Mouse (Mus musculus): ENCODE measurements around the gene Dusp7.

Dusp7 gene

GRCm38 (mm10) chr9:106368112-106368717 is at the start of gene Dusp7:
Dusp7 (plus strand) TSS chr9:106368632.
- DNase-seq = peak; percentile 87

DNA sequence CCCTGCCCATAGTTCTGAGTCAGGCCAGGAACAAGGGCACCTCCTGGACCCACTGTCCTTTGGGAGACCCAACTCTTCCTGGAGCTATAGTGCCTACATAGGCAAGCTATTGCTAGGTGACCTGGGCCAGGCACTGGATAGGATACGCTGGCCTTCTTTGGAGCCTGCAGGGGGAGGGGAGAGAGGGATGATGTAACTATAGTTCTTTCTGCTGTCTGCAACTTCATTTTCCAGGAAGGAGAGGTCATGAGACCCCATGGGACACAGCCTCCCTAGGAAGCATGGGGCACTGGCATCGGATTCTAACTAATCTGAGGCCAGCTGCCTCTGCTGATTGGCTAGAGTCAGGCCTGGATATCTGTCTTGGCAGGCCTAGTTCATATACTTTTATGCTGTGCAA is 49.3 kb upstream of the Dusp7 start:
- DNase-seq = no peak

GRCm38 (mm10) chr9:106322497-106322896 is 45.9 kb upstream of the Dusp7 start:
- no peak for DNase-seq

GRCm38 (mm10) chr9:106326241-106326640 is 42.2 kb upstream of the Dusp7 start:
- DNase-seq = no peak

DNA sequence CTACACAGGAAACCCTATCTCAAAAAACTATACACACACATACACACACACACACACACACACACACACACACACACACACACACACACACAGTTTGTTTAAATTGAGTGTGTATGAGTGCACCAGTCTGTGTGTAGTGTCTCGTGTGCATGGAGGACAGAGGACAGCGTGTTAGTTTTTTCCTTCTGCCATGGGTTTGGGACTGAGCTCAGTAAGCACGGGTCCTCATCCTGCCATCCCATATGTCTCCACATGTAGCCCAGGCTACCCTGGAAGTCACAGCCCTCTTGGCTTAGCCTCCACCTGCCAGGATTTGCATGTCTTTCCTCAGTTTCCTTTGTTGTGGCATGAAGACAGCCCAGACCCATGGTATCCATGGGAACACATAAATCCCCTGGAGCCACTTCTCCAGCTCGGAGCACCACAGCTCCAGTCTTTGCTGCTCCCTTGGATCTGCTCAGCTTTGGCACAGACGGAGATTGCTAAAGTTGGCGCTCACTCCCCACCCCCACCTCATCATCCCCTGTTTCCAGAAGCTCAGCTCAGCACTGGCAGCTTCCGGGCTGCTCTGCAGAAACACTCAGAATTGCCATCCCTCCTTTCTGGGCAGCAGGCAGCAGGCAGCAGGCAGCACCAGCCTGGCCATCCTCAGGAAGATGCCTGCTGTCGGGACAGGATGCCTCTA is 41.2 kb upstream of the Dusp7 start:
- DNase-seq = peak; percentile 80

DNA sequence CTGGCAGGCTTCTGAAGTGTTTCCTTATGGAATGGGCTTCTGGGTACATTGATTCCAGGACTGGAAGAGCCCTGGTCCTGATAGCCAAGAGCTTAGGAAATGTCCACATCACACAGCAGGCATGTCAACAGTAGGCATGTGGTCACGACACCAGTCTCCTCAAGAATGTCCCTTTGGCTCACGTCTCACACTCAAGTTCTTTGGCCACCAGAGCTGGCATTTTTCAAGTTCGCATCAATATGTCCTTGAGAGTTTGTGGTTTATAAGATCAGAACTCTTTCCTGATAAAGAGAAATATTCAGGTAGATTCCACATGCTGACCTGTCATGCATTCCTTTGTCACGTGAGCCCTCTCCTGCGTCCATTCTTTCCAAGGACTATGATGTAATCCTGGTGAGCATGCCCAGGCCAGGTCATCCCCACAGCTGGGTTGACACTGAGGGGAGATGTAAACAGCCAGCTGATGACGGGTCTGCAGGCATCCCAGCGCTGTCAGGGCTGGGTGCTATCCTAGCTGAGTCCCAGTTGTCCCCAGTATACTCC is 40.3 kb upstream of the Dusp7 start:
- DNase-seq = no peak

GRCm38 (mm10) chr9:106328772-106329511 is 39.5 kb upstream of the Dusp7 start:
- DNase-seq = no peak

DNA sequence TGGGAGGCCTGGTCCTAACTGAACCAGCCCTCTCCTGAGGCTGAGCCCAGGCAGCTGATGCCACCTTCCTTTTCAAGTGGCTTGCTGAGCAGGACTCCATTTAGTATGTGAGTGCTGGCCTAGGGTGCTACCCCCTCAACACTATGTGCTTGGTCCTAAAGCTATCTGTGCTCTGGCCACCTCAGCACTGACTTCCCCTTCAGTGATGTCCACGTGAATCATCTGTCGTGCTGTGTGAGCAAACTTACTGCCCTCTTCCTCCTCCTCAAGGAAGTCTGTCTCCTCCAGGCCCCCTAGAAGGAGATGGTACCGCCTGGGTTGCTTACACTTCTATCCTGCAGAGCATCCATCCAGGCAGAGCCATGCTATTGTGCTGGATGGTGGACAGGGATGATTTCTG is 35.7 kb upstream of the Dusp7 start:
- peak; percentile 71 for DNase-seq

DNA sequence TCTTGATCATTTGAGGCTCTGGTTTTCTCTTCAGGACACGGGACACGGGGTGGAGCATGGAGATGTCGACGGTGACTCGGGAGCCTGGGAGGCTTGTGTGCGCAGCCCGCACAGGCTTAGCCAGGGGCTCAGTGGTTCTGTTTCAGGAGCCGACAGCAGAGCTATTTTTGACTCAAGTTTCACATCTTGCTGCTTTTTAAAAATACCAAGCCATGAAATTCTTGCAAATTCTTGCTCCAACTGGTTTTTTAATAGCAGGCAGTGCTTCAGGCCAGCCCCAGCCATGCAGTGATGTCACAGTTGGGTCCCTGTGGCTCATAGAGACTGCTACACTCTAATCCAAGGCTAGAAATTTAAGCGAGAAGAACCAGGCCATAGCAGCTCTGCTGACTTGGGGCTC is 30.8 kb upstream of the Dusp7 start:
- DNase-seq = no peak

GRCm38 (mm10) chr9:106338462-106339172 is 29.8 kb upstream of the Dusp7 start:
- no peak for DNase-seq

DNA sequence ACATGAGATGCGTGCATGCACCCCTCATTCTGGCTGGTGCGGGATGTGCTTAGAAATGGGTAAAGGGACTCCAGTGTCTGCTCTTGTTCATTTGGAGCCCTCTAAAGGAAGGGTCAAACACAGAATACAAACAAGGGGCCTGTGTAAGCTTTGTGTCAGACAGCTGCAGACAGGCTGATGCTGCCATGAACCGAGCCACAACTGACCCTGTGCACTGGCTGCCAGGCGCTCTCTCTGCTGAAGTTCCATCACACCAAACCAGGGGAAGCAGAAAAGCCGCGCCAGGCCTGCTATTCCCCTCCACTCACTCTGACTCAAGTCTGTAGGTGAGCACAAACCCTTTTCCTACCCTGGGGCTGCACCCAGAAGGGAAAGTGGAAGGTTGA is 29.3 kb upstream of the Dusp7 start:
- no peak for DNase-seq

DNA sequence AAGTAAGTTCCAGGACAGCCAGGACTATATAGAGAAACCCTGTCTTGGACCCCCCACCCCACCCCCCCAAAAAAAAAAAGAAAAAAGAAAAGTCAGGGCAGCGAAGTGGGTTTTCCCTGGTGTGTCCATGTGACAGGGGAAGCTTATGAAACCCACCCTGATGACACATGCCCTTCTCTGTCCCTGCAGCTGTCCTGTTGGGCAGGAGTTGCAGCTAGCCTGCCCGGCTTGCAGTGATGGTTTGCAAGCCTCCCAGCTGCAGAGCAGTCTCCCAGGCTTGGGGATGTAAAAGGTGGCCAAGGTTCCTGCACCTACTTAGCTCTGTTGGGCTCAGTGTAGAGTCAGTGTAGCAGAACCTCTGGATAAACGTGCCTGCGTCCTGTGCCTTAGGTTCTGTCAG is 28.7 kb upstream of the Dusp7 start:
- no peak for DNase-seq

DNA sequence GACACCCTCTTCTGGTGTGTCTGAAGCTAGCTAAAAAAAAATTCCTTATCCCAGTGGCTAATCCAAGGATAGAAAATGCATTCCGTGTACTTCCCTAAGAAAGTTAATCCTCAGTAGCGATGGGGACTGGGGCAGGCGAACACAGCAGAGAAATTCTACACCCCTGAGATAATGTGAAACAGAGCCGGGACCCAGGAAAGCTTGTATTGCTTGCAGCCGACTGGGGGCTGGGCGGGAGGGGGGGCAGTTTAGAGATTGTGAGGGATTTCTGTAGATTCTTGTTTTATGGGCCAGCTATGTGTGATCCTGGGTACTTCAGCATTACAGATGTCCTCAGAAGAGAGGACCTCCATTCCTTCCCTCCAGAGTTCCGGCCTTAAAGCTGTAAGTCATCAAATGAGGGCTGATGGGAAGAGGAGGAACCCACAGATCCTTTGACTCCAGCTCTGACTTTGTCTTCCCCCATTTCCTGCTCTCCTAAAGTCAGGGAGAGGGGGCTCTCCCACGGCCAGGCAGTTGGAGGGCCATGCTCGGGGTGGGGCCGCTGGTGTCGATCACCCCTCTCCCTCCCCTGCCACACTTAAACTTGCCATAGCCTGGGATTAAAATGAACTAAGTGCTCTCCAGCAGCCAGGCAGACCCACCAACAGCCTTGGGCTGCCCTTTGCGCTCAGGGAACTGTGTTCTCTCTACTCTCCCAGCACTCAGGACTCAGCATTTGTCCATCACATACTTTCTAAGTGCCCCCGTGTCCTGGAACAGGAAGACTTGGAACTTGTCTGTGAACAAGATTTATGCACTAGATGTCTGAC is 27.7 kb upstream of the Dusp7 start:
- DNase-seq = no peak

GRCm38 (mm10) chr9:106341313-106341686 is 27.1 kb upstream of the Dusp7 start:
- DNase-seq = no peak

DNA sequence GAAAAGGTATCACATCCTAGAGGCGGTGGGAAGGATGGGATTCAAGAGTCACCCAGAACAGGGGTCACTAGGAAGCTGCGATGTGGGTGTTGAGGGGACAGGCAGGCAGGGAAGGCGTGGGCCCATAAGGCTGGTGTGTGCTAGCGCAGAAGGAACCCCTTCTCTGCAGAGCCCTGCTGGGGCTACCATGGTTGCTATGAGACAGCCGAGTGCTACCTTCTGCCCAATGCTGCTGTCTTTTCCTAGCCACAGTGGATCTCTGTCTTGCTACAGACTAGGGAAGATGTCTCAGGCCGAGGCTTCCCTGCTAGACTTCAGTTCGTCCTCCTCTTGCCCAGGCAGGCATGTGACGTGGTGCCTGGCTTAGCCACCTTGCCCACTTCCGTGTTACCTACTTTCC is 25.9 kb upstream of the Dusp7 start:
- no peak for DNase-seq

DNA sequence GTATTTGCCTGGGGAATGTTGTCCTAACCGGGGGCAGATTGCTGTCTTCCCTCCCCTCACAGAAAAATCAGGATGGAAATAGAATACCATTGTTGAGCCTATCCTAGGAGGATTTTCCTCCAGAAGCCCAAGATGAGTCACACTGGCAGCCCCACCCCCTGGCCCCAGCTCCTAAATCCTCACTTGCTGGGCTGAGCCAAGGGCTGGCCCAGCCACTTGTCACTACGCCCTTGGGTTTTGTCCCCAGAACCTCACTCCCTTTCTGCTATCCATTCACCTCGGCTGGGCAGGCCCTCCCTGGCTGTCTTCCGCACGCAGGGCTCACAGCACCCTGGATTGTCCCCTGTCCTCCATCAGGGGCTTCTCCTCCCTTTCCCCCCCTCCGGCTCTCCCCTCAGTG is 23.3 kb upstream of the Dusp7 start:
- DNase-seq = no peak

DNA sequence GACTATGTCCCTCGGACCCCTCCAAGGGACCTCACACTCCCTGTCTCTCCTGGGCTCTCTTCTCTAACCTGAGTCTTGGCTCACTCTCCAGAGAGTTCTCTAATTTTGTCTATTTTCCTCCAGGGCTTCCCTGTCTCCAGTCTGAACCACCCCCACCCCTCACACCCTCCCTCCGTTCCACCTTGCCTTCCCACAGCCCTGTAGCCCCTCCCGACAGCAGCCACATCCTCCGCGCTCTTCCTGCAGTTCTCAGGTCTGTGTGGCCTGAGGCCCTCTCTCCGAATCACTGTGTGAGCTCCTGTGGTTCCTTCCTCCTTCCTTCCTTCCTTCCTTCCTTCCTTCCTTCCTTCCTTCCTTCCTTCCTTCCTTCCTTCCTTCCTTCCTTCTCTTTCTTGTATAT is 22.8 kb upstream of the Dusp7 start:
- DNase-seq = no peak

- no peak for DNase-seq
These were observed 20.2 kb upstream of the Dusp7 start for GRCm38 (mm10) chr9:106348281-106348680.

DNA sequence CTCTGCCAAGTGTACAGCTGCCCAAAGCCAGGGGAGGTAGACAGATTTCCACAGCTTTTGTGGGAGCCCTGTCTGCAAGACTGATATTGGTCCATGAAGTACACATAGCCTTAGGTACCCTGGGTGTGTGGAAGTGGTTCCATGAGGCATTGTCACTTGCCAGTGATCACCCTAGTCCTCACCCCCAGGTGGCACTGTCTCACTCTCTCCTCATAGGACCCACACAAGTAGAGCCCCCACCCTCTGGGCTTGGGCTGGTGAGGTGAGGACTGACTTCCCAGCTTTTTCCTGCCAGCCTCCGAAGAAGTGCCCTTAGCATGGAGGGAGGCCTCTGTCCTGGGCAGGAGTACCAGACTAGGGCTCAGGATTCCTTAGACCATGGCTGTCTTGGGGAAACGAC is 19.4 kb upstream of the Dusp7 start:
- peak; percentile 64 for DNase-seq

DNA sequence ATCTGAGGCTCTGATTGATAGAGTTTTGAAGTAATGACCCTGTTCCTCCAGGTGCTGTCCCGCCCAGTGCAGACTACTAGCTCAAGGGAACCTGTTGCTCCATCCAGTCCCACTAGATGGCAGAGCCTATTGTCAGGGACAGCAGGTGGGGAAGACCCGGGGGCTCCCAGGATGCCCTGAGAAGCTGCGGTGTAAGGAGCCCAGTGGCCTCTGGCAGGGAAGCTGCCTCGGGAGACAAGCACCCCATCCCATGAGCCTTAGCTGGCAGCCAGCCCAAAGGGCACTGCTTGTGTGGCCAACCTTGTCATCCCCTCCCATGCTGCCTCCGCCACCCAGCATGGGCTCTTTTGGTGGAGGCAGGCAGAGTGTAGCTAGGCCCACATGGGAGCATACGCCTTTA is 17.3 kb upstream of the Dusp7 start:
- DNase-seq = no peak

DNA sequence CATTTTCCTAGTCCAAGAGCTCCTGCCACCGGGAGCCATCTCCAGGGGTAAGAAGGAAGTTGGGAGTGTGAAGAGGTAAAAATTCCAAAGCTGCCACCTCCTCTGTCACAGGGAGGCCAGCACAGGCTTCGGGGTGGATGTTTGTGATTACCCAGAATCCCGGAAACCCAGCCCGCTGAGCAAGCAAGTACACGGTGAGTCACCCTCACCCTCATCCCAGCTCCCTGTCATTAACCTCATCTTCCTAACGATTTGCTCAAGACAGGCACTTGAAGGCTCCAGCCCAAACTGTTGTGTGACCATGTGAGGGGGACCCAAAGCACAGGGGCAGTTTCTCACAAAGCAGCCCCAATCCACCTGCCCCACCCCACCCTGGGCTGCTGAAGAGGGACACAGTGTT is 14.7 kb upstream of the Dusp7 start:
- no peak for DNase-seq

DNA sequence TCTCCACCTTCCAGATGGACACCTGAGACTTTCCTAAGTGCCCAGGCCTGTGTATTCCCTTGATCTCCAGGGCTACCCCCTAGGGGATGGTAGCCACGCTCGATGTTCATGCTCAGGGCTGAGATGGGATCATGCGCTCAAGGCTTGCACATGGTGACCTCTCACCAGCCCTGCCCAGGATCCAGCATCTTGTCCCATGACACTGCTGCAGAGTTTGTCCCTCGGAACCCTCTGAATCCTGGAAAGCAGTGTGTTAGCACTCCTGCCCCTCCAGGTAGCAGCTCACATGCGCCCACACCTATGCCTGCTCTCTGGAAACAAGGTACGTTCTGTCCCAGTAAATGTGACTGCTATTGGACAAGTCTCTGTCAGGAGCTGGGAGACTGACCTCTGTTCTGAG is 13.6 kb upstream of the Dusp7 start:
- no peak for DNase-seq

Measured in layer of hippocampus, adult 9-11 months (tissue).